Mouse (Mus musculus): ENCODE data around the gene Polr3g. TPM values are rescaled to one million over a fixed set of nuclear protein-coding genes. Genes with fewer than 3 reads are reported as not detected.

Polr3g gene
- polyA plus RNA-seq (2012; fragmentation: generic; extraction: Trizol): 1 to 10 TPM; 1.0 to 2.0 TPM

DNA sequence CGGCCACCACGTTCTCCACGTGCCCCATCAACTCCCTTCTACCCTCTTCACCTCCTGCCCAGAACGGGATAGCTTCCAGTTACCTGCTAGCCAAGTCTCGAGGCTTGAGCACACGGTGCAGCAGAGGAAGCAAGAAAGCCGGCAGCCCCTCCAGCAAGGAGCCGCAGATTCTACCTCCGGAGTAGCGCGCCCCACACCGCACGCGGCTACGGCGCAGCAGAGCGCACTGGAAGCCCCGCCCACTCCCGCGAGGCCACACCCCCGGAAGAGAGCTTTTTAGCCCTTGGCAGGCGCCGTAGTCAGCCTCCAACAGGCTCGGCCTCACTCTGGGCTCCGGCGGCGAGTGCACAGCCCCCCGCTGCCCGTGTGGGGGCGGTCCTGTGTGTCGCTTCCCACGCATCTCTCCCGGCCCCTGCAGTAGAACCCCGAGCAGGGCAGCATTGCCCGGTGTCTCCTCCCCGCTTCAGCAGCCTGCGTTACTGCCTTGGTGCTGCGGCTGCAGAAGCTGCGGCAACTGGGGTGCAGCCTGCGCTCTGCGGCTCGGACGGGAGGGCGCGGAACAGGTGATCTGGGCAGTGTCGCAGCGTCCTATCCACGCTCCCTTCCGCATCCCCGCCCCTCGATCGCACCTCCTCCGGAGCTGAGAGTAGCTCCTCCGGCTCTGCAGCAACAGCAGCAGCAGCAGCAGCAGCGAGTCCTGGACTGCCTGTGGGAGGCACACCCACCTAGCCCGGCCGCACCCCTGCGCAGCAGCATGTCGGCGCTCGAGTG, at the start of gene Polr3g, which contains the start of gene Mblac2:
Gene Polr3g (minus strand): TSS at position 239 of the 771 bp plus-strand sequence.
Gene Mblac2 (plus strand): TSS at position 567 of the 771 bp plus-strand sequence.

DNA sequence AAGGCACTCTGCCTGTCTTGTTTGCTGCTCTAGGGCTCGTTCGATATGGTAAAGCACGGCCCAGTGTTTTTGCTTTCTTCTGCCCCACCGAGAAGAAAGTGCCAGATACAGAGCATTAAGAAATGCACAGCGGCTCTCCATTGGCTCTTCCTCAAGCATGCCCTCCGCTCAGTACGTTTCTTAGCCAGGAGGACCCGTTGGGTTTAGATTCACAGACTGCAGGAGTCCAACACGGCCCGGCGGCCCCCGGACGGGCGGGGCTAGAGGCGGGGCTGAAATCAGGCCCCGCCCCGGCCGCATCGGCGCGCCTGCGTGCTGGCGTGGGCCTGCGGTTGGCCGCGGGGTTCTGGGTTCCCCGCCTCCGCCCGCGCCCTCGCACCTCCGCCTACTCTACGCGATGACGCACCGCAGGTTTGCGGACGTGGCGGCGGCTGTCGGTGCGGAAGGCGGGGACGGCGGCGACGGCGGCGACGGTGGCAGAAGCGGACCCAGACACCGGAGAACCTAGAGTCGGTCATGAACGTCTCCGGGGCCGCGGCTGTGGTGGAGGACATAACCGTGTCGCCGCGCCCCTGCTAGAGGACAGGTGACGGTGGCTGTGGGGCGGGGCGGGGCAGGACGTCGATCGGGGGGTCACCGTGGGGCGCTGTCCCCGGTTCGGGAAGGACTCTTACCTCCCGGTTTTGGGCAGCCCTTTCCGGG, 53.3 kb downstream of the Polr3g start, which contains the start of gene Lysmd3:
Gene Lysmd3 (plus strand): TSS at position 313 of the 702 bp plus-strand sequence.

DNA sequence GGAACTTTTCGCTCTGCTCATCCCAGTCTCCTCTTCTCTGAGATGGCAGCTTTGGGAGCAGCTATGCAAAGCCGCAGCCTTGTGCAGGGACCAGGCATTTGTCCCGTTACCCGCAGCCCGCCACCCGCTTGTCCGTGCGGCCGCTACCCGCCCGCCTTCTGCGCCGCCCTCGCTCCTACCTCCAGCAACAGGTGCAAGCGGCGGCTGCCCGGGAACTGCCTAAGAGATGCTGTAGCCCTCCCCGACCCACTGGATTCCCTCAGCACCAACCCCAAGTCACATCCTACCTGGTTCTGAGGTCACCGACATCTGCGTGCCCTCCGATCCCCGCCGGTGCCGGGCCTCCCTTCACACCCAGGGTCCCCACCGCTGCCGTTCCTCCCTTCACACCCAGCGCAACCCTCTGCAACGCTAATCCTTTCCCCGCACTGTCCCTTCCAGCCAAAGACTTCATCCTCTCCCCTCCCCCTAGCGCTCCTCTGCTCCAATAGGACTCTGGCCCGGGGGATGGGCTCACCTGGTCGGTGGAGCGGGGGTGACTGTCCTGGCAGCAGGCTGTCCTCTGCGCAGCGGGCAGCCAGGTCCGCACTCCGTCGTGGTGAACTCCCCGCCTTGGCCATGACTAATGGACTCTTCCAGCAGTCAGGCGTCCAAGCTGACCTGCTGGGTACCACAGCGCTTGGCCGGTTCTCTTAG, 77.9 kb downstream of the Polr3g start, which contains the start of gene Adgrv1:
Gene Adgrv1 (minus strand): TSS at position 435 of the 696 bp plus-strand sequence.

Other genes starting within 250 kb of the Polr3g start
- under 1 TPM in 1 of 2 experiments, not detected in 1; 0.07 TPM for gene Adgrv1, start 77.9 kb downstream of the Polr3g start, polyA plus RNA-seq (2012; fragmentation: generic; extraction: Trizol)
- gene Lysmd3, start 53.4 kb downstream of the Polr3g start, polyA plus RNA-seq (2012; fragmentation: generic; extraction: Trizol): under 1 TPM; 0.07 to 0.72 TPM
- 1 to 10 TPM in 1 of 2 experiments, under 1 TPM in 1; 0.64 to 1.3 TPM for gene Mblac2, start 328 bp upstream of the Polr3g start, polyA plus RNA-seq (2012; fragmentation: generic; extraction: Trizol)
- 10 to 100 TPM in 1 of 2 experiments, 1 to 10 TPM in 1; 6.3 to 44.9 TPM for gene Cetn3, start 72.1 kb upstream of the Polr3g start, polyA plus RNA-seq (2012; fragmentation: generic; extraction: Trizol)